Mouse (Mus musculus): ENCODE results near the gene Ano6.

- no peak for TF ChIP-seq POLR2A (IDR thresholded peaks at IDR 0.05; ENCODE audit: insufficient read length, low read depth)
- TF ChIP-seq E2F4 (IDR thresholded peaks at IDR 0.05; ENCODE audit: insufficient read depth): no peak
- TF ChIP-seq MYOG (IDR thresholded peaks at IDR 0.05; ENCODE audit: control insufficient read depth in 1 of 3, insufficient read depth in 1 of 3, insufficient read length in 2 of 3, low read depth in 2 of 3): no peak
- TF ChIP-seq USF1 (IDR thresholded peaks at IDR 0.05; ENCODE audit: low read depth): no peak
- no peak for TF ChIP-seq MYOD1 (IDR thresholded peaks at IDR 0.05; ENCODE audit: control insufficient read depth in 1 of 3, insufficient read length in 2 of 3, low read depth in 2 of 3)
These were observed 36.9 kb downstream of the Ano6 start for GRCm38 (mm10) chr15:95827465-95827971.

Data from myocyte (in vitro differentiated cells).